Mouse (Mus musculus): ENCODE measurements around the gene Wnt9a.

DNA sequence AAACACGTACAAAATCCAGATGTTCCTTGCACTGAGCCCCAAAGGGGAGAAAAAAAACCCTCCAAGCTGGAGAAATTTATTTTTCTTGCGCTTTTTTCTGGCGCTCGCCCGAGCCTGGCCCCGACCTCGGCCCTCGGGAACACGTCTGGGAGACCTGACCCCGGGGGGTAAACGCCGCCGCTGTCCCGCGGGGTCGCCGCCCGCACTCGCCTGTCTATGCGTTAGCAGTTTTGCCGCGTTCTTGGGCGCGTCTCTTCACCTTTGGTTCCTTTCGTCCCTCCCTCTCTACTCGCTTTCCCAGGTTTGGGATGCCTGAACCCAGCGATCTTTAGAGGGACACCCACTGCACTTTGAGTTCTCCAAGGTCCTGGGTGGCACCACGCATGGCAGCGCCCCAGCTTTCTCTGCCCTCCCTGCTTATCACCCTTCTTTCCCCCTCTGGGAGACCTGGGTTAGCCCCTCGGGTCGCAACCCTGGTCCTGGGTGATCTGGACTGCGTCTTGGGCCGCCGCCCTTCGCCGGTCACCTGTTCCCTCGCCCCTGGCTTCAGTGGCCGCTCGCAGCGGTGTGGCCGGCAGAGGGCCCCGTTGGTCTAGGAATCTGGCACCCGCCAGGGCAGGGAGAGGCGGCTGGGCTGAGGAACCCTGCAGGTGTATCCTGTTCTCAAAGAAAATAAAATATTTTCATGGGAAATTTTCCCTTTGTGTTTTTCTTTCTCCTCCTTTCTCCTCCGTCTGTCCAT lies 865 bp downstream of the Wnt9a start:
- TF ChIP-seq TAL1 (IDR thresholded peaks at IDR 0.05; ENCODE audit: low read length) (no peak), GATA1 (IDR thresholded peaks at IDR 0.05; ENCODE audit: low read length) (no peak)

Measured in erythroblast, embryonic 14.5 days (primary cell).